Mouse (Mus musculus) gastrocnemius, adult 8-10 months (tissue): ENCODE measurements at regions not wholly inside any gene's neighbourhood (a gene's known extent, or its start where the extent isn't known, plus 50 kb on each side); places are given as distances from the start of the nearest gene placed in this dataset.

Source experiments
- DNase-seq, 2 experiments: peaks; one replicate each; pipeline ENCODE4 v3.0.0; 2022; ENCODE audit warnings: low spot score in 2 of 2

DNA sequence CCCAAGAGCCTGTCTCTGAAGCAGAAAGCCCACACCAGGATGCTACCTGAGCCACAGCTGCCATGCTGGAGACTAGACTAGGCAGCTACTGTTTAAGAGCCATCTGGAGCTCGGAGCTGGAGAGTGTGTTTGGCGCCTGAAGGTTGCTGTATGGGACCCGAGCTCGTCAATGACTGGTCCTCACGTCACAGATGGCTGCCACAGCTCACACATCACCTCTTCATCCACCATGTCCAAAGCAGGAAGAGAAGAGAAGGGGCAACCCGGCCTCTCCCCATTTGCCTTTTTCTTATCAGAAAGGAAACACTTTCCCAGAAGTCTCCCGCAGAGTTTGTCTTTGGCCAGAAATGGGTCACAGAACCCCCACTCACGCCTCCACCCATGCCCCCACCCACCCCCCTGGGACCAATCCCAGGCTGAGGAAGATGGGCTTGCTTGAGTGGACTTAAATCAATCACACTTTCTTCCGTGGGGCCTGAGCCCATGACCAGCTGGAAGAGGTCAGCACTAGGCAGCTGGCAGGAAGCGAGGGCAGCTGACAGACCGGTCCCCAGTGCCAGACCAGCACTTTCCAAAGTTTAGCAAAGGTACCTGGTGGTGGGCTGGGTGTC lies 53.5 kb upstream of the Ptpn1 start:
- no peak for DNase-seq

DNA sequence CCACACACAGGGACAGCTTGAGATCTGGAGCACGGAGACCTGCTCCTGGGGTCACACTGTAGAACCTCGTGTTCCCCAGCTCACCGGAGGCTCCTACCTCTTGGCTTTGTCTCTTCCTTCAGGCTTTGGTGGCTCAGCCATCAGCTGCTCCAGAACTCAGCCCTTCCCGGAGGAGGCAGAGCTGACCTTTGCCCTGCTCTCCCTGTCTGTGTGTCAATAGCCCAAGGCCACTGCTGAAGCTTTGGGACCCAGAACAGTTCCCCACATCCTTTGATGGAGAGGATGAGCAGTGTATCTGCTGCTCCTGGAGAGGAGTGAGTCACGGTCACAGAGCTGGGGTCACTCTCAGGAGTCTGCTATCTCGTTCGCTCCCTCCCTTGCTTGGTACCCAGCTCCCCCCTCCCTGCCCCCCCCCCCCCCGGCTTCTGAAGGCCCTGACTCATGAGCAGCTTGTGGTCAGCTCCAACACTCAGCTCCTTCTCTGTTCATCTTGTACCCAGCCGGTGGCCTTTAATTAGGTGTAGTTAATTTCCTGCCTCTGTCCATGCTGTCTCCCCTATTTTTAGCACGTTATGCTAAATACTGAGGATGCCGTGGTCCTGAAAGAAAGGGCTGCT lies 54.5 kb upstream of the Ptpn1 start:
- no peak for DNase-seq

DNA sequence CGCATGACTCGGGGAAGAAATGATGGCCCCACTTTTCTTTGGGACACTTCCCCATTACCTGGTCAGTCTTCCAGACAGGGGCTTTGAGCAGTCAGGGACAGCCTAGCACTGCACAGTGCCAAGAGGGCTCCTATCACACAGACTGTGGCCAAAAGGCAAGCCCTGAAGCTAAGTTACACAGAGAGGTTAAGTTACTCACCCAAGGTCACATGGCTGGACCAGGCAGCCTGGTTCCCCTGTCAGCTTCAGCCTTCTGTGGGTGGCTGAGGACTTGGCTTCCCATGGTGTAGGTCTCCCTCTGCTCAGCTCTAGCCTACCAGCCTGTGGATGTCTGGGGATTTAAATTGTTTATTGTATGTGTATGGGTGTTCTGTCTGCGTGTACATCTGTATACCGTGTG lies 59.4 kb upstream of the Ptpn1 start:
- DNase-seq: no peak

DNA sequence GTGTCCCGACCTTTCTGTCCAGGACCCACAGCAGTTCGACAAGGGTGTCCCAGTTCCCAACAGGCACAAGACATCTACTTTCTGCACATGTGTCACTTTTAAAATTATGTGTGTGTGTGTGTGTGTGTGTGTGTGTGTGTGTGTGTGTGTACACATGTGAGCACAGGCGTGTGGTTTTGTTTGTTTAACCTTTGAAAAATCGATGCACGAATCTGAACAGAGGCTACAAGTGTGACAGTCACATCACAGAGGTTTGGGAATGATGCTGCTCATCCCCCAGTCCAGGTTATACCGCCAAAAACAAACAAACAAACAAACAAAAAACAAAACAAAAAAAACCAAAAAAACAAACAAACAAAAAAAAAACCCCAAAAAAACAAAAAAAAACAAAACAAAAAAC lies 61.7 kb upstream of the Ptpn1 start:
- DNase-seq: no peak

DNA sequence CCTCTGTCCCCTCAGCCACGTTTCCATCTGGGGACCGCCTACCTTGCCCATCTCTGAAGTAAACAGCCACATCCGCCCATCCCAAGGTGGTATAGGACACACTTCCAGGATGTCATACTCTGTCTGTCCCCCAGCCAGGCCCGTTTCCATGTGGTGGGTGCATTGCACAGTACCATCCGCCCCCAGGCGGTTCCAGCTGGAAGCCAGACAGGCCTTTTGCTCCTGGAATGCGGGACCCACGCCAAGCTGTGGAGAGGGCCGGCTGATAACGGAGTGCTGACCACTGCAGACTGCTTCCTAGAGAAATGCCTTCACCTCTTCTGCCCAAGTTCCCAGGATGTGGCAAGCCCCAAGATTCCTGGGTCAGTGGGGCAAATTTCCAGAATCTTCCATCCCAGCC lies 65.1 kb upstream of the Ptpn1 start:
- DNase-seq: peak in 1 of 2 experiments; percentile 58

DNA sequence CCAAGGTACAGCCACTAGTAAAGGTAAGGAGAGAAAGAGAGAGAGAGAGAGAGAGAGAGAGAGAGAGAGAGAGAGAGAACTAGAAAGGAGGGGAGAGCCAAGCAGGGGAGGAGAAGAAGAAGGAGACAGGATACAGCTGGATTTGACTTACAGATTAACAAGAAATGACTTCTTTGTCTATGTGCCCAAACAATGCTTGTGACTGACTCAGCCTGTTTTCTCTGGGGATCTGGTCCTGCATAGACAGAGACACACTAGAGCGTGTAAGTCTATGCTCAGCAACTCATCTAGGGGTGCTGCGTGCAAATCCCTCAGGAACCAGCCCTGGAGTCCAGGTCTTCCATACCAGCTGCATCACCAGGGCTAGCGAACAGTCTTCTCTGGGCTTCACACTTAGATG lies 66.3 kb upstream of the Ptpn1 start:
- DNase-seq: no peak

DNA sequence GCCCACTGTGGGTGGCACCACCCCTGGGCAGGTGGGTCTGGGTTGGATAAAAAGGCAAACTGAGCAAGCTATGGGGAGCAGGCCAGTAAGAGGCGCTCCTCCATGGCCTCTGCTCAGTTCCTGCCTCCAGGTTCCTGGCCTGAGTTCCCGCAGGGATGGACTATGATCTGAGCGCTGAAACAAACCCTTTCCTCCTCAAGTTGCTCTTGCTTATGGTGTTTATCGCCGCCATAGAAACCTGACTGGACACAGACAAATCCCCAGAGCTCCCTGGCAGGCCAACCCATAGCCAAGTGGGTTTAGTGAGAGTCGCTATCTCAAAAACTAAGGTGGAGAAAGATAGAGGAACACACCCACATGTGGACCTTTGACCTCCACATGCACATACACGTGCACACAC lies 67.2 kb upstream of the Ptpn1 start:
- no peak for DNase-seq

DNA sequence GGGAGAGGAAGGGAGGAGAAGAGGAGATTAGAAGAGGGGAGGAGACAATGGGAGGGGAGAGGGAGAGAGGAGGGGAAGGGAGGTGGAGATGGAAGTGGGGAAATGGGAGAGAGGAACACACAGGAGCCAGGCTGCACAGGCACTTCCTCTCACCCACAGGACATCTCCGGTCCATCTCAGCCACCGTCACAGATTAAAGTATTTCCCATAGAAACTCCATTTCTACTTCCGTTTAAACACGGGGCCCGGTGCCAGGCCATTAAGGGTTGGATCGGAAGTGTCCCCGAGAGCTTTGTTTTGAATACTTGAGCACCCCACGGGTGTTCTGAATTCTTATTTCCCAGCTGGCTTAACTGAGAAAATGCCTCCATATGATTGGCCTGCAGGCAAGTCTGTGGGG lies 67.6 kb upstream of the Ptpn1 start:
- DNase-seq: no peak

DNA sequence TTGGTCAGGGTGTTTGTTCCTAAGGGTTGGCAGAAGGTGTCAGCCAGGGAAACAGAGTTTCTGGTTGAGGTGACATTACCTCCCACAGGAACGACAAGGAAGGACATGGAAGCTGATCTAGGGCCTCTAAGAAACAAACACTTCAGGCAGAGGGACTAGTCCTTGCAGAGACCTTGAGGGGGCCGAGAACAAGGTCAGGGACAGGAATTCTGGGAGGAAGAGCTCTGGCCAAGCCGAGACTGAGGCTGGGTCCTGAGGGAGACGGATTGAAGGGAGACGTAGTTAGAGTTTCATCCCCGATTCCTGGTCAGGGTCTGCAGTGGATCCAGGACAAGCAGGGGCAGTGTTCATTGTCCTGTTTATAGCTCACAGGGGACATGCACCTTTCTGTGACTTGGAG lies 68.2 kb upstream of the Ptpn1 start:
- DNase-seq: no peak

DNA sequence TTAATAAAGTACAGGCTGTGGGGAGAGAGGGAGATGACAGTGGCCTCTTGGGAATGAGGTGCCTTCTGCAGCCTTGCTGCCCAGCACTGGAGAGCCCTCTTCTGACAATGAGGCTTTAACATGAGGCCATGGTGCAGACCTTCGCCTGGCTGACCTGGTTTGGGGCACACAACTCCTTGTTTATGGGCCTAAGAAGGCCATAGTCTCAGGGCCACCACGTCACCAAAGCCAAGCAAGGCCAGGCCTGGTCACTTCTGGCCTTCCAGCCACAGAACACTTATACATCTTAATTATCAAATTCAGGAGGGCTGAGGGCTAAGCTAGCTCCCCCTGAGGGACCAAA lies 70.7 kb upstream of the Ptpn1 start:
- DNase-seq: no peak

DNA sequence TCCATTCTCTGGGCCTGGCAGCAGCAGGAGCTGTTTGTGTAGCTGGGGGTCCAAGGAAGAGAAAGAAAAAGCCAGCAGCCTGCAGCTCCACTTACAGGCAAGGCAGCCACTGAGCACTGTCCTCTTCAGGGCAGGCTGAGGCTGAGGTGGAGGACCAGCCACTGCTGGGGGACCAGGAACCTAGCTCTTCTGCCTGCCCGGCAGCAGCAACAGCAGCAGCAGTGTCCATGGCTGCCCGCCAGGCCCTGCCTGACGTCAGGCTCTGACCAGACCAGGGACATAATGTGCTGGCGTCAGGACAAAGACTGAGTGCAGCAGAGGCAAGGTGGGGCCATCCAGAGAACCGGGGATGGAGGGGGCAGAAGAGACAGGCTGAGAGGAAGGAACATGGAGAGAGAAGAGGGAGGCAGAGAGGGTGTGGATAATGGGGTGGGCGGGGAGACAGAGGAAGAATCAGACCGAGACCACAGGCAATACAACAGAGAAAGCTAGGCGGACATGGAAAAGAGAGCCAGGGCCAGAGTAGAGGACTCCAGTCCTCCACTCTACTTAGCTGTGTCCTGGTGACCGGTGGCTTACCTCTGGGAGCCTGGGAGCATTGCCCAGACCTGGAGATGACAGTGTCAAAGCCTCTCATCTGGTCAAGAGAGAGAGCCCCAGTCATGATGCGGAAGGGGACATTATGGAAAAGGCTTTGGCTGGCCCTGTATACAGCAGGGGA lies 71.2 kb upstream of the Ptpn1 start:
- DNase-seq: peak; percentile 90 to 97

DNA sequence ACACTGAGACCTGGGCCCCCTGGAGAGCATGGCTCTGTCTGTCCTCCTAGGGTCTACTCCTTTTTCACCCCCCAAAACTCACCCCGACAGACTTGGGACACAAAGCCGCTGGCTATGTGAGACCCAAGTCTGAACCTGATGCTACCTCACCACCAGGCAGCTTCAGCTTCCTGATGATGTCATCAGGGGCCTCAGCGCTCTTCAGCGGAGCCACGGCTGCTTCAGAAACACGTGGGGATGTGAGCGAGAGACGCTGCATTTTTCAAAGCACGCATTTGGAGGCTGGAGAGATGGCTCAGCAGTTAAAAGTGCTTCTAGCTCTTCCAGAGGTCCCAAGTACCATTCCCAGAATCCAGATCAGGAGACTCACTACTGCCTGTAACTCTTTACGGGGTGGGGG lies 72.3 kb upstream of the Ptpn1 start:
- DNase-seq: no peak

DNA sequence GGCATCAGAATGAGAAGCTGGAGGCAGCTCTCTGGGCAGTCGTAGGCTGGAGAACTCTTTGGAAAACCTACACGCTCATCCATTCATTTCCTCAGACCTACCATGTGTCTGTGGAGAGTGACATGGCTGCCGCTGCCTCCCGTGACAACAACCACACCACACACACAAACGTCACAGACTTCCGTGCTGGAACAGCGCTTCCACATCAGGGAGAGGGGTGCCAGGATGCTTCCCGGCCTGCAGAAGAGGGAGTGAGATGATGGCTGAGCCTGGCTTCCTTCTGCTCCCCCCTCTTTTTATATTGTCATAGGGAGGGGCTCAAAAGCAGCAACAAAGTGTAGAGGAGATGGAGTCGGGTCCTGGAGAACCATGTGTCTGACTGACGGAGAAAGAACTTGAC lies 73.5 kb upstream of the Ptpn1 start:
- no peak for DNase-seq

DNA sequence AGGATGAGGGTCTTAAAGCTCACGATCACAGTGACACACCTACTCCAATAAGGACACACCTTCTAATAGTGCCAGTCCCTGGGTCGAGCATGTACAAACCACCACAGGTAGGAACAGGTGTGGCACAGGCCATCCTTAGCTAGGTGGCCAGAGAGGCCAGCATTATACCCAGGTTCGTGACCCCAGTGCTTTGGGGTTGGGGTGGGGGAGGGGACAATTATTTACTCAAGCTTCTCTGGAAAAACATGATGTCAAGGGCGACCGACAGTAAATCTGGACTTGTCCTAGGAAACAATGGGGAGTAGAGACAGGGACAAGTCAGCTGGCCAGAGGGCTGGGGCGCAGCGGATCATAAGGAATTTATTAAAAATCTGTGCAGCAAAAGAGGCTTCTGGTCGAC lies 73.9 kb upstream of the Ptpn1 start:
- no peak for DNase-seq

DNA sequence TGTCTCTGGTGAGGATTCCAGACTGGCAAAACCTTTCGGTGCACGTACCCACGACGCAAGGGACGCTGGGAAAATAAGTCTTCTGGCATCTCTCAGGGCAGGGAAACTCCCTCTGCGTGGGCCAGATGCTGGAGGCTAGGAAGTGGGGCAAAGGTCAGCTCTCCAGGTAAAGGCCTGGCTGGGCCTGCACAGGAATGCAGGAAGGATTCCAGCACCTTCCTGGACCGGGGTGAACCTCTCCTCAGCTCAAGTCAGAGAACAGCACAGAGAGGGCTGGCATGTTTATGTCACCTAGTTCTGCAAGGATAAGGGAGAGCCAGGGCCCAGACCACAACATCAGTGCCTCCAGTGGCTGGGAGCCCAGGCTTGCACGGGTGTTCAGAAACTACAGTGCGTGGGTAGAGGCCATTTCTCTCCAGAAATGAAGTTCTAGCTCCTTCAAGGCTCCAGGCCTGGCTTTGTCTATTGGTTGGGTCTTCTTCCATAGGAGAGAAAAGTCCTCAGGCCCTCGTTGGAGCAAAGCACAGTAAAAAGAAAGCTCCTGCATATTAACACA lies 74.9 kb upstream of the Ptpn1 start:
- DNase-seq: no peak

DNA sequence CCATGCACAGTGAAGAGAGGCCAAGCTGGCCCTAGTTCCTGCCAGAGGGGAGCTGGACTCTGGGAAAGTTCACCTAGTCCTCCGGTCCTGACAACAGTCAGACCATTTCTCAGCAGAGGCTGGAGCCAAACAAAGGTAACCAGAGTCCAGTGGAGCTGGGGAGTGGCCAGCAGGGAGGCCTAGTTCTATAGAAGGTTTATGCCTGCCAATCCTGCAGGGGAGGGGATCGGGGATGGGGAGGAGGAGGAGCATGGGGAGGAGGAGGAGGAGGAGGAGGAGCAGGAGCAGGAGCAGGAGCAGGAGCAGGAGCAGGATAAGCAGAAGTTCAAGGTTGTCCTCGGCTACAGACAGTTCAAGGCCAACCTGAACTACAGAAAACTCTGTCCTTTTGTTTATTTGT lies 75.8 kb upstream of the Ptpn1 start:
- no peak for DNase-seq

DNA sequence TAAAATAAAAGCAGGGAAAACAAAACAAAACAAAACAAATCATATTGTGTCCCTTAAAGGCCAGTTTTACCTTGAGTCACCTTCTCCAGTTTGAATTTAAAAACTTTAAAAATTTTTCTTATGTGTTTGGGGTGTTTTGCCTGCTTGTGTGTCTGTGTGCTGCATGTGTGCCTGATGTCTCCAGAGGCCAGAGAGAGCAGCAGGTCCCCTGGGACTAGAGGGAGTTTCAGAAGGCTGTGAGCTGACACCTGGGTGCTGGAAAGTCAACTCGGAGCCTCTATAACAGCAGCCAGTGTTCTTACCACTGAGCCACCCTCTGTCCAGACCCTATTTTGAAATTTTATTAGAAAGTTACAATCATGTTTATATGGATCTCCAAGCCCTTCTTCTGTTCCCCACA lies 77.8 kb upstream of the Ptpn1 start:
- DNase-seq: no peak

DNA sequence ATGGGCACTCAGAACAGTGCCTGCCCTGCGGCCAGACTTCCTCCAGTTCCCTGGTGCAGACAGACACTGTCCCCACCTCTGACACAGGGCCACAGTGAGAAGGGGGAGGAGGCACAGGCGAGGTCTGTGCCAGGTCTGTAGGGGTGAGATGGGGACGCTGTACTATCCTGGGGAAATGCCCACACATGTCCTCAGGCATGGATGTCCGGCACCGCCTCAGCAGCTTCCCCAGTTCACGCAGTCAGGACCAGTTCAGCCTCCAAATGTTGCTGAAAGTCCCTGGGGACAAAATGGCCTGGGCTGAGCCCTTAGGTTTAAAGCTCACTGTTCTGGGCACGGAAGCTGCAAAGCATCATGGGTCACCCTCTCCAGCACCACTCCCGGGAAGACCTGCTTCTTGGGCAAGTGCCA lies 78.4 kb upstream of the Ptpn1 start:
- peak; percentile 68 to 72 for DNase-seq

DNA sequence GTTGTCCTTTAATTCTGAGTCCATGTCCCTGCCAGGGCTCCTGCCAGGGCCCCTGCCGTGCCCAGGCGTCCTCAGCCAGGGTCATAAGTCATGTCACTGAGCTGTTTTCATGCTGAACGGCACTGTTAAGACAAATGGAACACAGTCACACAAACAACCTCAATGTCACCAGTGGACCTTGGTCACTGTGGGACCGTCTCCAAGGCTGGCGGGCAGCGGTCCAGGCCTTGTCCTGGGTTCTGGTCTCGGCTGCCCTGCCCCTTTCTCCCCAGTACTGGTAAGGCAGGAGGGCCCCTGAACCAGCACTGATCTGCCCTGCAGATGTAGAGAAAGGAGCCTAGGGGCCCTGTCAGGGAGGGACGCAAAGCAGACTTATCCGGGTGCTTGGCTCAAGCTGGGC lies 79.3 kb upstream of the Ptpn1 start:
- peak in 1 of 2 experiments; percentile 55 for DNase-seq

DNA sequence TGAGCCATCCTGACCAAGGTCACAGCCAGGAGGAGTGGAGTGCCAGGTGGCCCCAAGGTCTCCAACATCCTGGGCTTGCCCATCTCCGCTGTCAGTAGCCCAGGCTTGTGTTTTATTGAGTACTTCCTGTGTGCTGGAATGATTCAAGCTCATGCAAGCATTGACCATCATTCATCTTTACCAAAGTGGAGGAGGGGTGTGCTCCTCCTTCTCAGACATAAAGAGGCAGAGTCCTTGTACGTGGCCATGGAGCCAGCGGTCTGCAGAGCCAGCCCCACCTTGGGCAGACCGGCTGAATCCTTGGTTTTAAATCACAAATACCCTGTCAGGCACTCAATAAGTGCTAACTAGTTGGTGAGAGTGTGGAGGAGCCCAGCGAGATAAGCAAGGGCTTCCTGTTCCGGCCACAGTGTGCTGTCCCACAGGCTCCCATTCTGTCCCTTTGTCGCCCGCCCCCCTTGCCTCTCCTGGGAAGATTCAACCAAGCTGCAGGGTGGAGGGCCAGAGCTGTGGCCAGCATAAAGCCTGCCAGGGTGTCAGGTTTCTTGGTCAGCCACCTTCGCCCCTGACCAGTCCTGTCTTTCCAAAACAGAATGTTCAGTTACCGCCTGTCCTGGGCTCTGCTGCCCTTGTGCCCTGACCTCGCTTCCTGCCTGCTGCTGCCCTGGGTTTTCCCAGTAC lies 80.5 kb upstream of the Ptpn1 start:
- DNase-seq: peak; percentile 80 to 86

DNA sequence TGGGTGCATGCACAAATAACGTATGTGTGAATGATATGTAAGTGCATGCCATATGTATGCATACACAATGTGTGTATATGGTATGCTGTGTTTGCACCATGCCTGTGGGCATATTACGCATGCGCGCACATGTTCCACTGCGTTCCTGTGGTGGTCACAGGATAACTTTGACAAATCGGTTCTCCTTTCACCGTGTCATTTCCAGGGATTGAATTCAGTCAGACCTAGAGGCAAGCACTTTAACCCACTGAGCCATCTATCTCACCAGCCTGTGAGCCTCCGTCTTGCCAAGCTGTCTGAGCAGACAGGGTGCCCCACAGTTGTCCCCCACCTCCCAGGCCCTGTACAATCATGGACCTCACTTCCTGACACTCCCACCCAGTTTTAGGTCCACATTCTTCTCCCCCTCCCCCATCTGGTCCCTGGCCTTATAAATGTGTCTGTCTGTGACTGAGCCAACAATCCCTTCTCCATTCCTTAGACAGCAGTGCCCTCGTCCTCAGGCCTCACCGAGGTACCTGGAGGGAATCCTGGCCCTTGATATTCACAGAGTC lies 81.8 kb upstream of the Ptpn1 start:
- peak; percentile 52 to 68 for DNase-seq
